Mouse (Mus musculus): ENCODE results near the gene Sergef. TPM values are rescaled to one million over a fixed set of nuclear protein-coding genes. Genes with fewer than 3 reads are reported as not detected.
"Not testable (repeated sequence)": the region's sequence is repeated elsewhere in the genome, so short reads cannot be mapped to it uniquely, and the experiment has no call there.

Sergef gene
- polyA plus RNA-seq, 1 experiment: 0.16 TPM

DNA sequence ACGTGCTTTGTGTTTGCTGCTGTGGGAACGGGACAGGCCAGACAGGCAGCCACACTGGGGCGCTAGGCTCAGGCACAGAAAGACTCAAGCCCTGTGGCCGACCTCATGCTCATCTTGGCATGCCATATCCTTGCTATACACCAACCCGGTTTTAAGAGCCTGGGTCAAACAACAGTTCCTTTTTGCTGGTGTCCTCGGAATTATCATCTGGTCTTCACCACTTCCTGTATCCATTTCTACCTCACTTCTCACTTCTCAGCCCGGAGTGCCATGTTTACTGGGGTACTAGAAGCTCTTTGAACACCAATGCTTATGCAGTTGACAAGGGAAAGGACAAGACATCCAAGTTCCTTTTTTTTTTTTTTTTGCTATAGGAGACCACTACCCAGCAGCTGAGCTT, 51.6 kb downstream of the Sergef start:
- H3K36me3 ChIP-seq (ENCODE audit: control insufficient read depth): no peaks in the 10 kb centered on the region
- H3K4me1 ChIP-seq (ENCODE audit: control insufficient read depth): no peaks in the 10 kb centered on the region
- TF ChIP-seq GATA1 (IDR thresholded peaks at IDR 0.05; ENCODE audit: low read length) (no peak), TAL1 (IDR thresholded peaks at IDR 0.05; ENCODE audit: low read length) (no peak)
- H3K27me3 ChIP-seq (ENCODE audit: control insufficient read depth): no peaks in the 10 kb centered on the region
- no peaks in the 10 kb centered on the region for H3K9me3 ChIP-seq (ENCODE audit: control insufficient read depth, low read length)
- no peak overlapping the region for H3K4me3 ChIP-seq (replicated peaks)

DNA sequence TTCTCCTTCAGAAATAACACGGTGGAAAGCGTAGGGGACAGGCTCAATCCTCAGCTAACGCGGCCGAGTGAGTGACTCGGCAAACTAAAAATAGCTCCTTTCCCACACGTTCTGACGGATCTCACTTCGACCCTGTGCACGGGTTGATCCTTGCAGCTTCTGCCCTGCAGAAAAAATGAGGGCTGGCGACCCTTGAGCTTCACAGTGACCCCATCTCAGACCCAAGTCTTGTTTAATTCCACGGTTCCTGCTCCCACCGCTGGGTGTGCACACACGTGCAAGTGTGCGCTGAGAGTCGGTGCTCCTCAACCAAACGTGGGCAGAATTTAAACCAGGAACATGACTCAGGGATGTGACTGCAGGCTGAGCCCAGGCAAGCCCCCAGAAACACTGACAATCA, 52.1 kb downstream of the Sergef start:
- no peaks in the 10 kb centered on the region for H3K4me1 ChIP-seq (ENCODE audit: control insufficient read depth)

DNA sequence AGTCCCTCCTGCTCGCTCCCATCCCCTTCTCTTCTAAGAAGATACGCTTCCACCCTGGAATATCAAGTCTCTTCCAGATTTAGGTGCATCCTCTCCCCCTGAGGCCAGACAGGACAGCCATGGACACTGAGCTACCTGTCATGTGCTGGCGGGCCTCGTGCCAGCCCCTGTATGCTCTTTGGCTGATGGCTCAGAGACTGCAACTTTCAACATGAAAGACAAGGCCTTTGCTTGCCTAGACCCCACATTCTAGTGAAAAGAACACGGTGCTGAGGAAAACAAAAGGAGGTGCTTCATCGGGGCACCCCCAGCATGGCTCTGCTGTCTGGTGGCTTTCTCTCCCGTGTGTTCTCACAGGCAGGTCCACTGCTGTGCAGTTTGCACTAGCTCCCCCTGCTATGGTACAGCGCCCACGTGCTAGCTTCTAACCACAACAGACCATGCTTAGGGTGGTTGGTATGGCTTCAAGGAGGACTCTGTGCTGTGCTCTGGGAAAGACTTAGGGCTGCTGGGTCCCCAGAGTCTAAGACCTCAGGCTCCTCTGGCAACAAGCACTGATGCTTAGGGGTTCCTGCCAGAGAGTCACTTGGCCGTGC, 52.9 kb downstream of the Sergef start:
- Histone ChIP-seq H3K4me3 (replicated peaks) (no peak overlapping the region), H3K27me3 (ENCODE audit: control insufficient read depth) (no peaks in the 10 kb centered on the region), H3K4me1 (ENCODE audit: control insufficient read depth) (no peaks in the 10 kb centered on the region), H3K9me3 (ENCODE audit: control insufficient read depth, low read length) (no peaks in the 10 kb centered on the region), H3K36me3 (ENCODE audit: control insufficient read depth) (no peaks in the 10 kb centered on the region)
- no peak for TF ChIP-seq GATA1 (IDR thresholded peaks at IDR 0.05; ENCODE audit: low read length)
- TF ChIP-seq TAL1 (IDR thresholded peaks at IDR 0.05; ENCODE audit: low read length): no peak

More for the DNA sequence above, 52.1 kb downstream of the Sergef start:
- TF ChIP-seq GATA1 (IDR thresholded peaks at IDR 0.05; ENCODE audit: low read length): no peak
- Histone ChIP-seq H3K4me3 (replicated peaks) (no peak overlapping the region), H3K9me3 (ENCODE audit: control insufficient read depth, low read length) (no peaks in the 10 kb centered on the region), H3K36me3 (ENCODE audit: control insufficient read depth) (no peaks in the 10 kb centered on the region), H3K27me3 (ENCODE audit: control insufficient read depth) (no peaks in the 10 kb centered on the region)

DNA sequence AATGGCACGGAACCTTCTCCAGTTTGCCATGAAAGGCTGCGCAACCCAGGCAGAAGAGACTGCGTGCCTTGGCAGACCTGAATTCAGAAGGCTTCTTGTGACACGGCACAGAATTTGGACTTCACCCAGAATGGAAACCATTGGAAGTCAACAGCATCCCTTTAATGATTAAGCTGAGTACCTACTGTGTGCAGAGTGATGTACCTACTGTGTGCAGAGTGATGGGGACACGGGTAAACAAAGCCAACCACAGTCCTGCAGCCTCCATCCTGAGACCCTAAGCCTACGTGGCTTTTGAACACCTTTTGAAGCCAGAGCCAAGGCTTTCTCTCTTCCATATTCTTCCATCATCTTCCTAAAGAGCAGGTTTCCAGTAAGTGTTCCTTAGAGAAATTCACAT, 56.9 kb downstream of the Sergef start:
- Histone ChIP-seq H3K4me3 (replicated peaks) (no peak overlapping the region), H3K36me3 (ENCODE audit: control insufficient read depth) (no peaks in the 10 kb centered on the region), H3K4me1 (ENCODE audit: control insufficient read depth) (no peaks in the 10 kb centered on the region), H3K9me3 (ENCODE audit: control insufficient read depth, low read length) (no peaks in the 10 kb centered on the region), H3K27me3 (ENCODE audit: control insufficient read depth) (no peaks in the 10 kb centered on the region)
- TF ChIP-seq TAL1 (IDR thresholded peaks at IDR 0.05; ENCODE audit: low read length) (no peak), GATA1 (IDR thresholded peaks at IDR 0.05; ENCODE audit: low read length) (no peak)

DNA sequence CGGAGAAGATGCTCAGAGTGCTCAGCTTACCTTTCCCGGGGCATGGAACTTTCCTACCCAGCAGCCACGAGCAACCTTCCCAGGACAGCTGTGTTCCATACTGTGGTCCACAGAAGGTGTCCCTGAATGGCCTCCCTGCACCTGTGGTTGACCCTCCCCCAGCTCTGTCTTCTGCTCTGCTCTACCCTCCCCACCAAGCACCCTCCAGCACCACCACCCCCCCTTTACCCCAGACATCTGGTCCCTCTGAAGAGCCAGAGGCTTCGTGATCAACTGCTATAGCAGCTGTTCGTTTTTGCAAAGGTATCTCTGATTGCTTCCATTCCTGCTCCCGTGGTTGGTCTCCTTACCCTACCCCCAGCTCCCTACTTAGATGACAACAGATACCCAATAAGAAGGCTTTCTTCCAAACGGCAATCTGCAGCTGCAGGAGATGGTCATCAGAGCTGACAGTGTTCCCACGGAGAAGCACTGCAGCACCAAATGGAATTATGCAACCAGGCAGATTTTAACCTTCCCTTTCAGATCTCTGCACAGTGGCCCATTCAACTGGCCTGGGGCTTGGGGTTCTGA, 58.2 kb downstream of the Sergef start:
- TF ChIP-seq GATA1 (IDR thresholded peaks at IDR 0.05; ENCODE audit: low read length) (no peak), TAL1 (IDR thresholded peaks at IDR 0.05; ENCODE audit: low read length) (no peak)
- H3K27me3 ChIP-seq (ENCODE audit: control insufficient read depth): no peaks in the 10 kb centered on the region
- H3K9me3 ChIP-seq (ENCODE audit: control insufficient read depth, low read length): no peaks in the 10 kb centered on the region
- no peaks in the 10 kb centered on the region for H3K4me1 ChIP-seq (ENCODE audit: control insufficient read depth)
- H3K36me3 ChIP-seq (ENCODE audit: control insufficient read depth): no peaks in the 10 kb centered on the region
- no peak overlapping the region for H3K4me3 ChIP-seq (replicated peaks)

DNA sequence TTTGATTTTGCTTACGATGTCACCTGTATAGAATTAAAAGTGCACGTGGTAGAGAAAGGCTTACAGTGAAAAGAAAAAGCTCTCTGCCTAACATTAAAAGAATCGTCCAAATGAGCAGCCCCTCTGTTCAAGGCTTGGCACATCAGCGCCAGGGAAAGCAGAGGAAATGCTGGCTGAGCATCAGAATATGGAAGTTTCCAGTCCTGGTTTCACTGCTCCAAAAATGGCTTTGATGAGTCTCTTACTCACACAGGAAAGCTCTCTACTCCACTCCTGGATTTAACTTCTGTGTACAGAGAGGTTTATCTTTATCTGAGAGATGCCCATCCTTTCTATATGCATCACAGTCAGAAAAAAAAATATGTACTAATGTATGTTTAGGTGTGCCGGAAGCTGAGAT, 61.5 kb downstream of the Sergef start:
- no peaks in the 10 kb centered on the region for H3K27me3 ChIP-seq (ENCODE audit: control insufficient read depth)
- no peaks in the 10 kb centered on the region for H3K4me1 ChIP-seq (ENCODE audit: control insufficient read depth)
- H3K9me3 ChIP-seq (ENCODE audit: control insufficient read depth, low read length): no peaks in the 10 kb centered on the region
- H3K4me3 ChIP-seq (replicated peaks): no peak overlapping the region
- TF ChIP-seq GATA1 (IDR thresholded peaks at IDR 0.05; ENCODE audit: low read length): no peak
- no peak for TF ChIP-seq TAL1 (IDR thresholded peaks at IDR 0.05; ENCODE audit: low read length)
- H3K36me3 ChIP-seq (ENCODE audit: control insufficient read depth): no peaks in the 10 kb centered on the region

DNA sequence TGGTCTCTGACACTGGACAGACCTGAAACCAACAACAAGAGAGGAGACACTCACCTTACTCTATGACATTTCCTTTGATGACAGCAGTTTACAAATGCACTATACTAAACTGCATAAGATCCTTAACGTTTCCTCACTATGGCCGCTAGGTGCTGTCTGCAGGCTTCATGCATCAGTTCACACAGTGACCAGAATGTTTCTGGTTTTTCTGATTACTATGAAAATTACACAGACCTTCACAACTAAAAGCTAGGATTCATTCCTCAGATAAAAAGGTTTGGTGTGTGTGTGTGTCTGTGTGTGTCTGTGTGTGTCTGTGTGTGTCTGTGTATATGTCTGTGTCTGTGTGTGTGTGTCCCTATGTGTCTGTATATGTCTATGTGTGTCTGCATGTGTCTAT, 63.7 kb downstream of the Sergef start:
- Histone ChIP-seq H3K4me1 (ENCODE audit: control insufficient read depth) (no peaks in the 10 kb centered on the region), H3K27me3 (ENCODE audit: control insufficient read depth) (no peaks in the 10 kb centered on the region), H3K9me3 (ENCODE audit: control insufficient read depth, low read length) (no peaks in the 10 kb centered on the region), H3K36me3 (ENCODE audit: control insufficient read depth) (no peaks in the 10 kb centered on the region), H3K4me3 (replicated peaks) (no peak overlapping the region)
- no peak for TF ChIP-seq TAL1 (IDR thresholded peaks at IDR 0.05; ENCODE audit: low read length)
- TF ChIP-seq GATA1 (IDR thresholded peaks at IDR 0.05; ENCODE audit: low read length): no peak

DNA sequence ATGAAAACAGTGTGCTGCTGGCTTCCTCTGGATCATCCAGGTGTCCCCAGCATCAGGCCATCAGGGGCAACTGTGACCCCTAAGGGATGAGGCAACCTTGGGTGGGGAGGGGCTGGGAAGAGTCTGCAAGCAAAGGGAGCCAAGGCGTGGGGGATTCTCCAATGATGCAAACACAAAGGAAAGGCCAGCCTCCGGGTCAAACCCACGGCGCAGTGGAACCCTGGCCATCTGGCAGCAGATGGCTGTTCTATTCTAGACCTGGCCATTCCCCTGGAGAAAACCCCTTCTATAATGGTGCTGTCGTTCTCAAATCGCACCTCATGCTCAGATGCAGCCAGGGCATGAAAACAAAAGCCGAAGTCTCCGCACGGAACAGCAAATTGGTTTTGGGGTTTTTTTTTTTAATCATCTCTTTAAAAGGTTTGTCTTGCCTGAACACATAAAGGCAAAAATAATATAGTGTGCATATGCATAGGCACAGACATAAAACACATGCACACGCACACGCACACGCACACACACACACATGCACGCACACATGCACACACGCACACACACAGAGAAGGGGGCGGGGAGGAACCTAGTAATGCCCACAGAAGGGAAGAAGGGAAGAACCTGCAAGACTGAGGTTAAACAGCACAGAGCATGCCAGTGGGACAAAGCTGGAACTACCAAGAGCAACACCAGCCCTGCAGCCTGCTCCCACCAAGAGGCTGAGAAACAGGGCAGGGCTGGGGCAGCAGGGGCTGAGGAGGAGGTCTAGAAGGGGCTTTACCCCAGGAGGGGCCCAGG, 66.6 kb downstream of the Sergef start:
- H3K4me1 ChIP-seq (ENCODE audit: control insufficient read depth): no peaks in the 10 kb centered on the region
- H3K9me3 ChIP-seq (ENCODE audit: control insufficient read depth, low read length): no peaks in the 10 kb centered on the region
- TF ChIP-seq TAL1 (IDR thresholded peaks at IDR 0.05; ENCODE audit: low read length): no peak
- no peak for TF ChIP-seq GATA1 (IDR thresholded peaks at IDR 0.05; ENCODE audit: low read length)
- H3K4me3 ChIP-seq (replicated peaks): no peak overlapping the region
- no peaks in the 10 kb centered on the region for H3K36me3 ChIP-seq (ENCODE audit: control insufficient read depth)
- no peaks in the 10 kb centered on the region for H3K27me3 ChIP-seq (ENCODE audit: control insufficient read depth)

DNA sequence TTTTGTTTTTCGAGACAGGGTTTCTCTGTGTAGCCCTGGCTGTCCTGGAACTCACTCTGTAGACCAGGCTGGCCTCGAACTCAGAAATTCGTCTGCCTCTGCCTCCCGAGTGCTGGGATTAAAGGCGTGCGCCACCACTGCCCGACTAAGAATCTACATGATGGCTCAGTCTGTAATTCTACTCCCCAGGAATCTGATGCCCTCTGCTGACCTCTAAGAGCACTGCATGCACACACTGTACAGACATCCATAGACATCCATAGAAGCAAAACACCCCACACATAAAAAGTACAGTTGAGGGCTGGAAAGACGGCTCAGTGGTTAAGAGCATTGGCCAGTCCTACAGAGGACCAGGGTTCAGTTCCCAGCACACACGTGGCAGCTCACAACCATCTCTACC, 70.1 kb downstream of the Sergef start:
- H3K27me3 ChIP-seq (ENCODE audit: control insufficient read depth): not testable (repeated sequence)

More for the DNA sequence above, 70.1 kb downstream of the Sergef start:
- H3K36me3 ChIP-seq (ENCODE audit: control insufficient read depth); H3K4me3 ChIP-seq (replicated peaks); H3K4me1 ChIP-seq (ENCODE audit: control insufficient read depth); H3K9me3 ChIP-seq (ENCODE audit: control insufficient read depth, low read length): not testable (repeated sequence)

All from erythroblast, embryonic 14.5 days (primary cell).